Mouse (Mus musculus) embryo, embryonic 10 days (tissue): ENCODE measurements around the gene Gm39566.

Source experiments
- DNase-seq: peaks from one replicate; pipeline ENCODE4 v3.0.0-alpha.2; 2015; ENCODE audit warnings: low spot score

The Gm39566 gene

DNA sequence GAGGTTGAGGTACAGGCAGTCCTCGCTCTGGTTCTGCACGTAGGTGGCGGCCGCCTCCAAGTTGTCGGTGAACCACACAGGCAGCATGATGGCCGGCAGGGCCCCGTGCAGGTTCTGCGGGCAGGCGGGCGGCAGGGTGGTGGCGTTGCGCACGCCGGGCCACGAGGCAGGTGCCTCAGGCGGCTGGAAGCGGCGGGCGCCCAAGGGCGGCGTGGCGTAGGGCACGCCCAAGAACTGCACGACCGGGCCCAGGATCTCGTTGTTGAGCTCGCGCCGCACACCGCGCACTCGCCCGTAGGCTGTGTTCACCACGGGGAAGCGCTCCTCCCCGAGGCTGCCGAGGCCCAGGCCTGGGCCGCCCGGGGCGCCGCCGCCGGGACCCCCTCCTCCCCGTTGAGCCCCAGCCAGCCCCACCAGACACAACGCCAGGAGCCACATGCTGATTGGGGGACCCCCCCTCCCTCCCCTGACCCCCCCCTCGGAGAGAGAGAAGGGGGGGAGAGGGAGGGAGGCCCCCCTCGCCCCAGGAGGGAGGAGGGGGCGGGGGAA is 19.0 kb upstream of the Gm39566 start:
- DNase-seq: peak; percentile 46

DNA sequence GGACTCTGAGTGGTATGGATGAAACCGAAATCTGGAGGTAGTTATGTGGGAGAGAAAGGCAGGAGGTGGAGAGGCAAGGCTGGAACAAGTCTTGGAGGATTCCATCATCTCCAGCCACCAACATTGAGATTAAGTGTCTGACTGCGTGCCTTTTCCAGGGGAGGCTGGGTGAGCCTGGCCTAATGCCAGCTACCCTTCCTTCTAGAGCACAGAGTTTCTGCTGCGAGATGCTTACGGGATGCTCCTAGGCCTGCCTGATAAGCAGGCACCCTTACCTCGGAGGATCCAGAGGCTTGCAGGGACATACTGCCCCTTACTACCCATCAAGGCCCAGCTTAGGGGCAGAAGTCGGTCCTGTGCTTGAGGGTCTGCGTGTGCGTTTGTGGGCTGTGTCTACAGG is 18.5 kb upstream of the Gm39566 start:
- DNase-seq: no peak

DNA sequence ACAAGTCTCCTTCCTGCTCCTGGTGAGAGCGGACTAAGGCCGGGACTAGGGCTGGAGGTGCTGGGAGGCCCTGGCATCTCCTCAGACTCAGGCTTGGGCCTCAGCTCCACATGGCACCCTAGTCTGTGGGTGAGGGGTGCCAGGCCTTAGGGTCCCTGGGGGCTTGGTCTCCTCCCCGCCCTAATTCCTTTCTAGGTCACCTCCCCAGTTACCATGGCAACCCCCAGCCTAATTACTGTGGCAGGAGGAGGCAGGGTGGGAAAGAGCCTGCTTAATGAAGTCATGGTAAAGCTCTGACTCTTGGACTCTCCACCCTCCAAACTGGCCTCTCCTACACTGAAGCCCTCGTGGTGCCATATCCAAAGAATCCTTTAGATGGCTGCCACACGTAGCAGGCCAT is 13.7 kb upstream of the Gm39566 start:
- no peak for DNase-seq

DNA sequence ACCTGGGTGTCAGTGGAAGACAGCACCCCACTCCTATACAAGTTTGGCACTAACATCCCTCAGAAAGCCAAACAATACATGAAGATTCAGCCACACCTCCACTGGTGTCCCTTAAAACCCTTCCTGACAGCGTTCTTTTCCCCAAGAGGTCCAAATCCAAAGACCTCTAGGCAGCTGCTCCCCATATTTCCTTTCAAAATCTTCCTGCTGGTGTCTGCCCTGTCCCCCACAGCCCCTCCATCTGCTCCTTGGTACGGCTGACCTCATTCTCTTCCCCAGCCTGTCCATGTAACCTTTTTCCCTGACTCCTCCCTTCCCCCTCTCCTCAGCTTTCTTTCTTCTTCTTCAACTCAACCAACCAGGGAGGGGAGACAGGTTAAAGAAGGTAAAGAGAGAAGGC is 8.4 kb upstream of the Gm39566 start:
- no peak for DNase-seq

DNA sequence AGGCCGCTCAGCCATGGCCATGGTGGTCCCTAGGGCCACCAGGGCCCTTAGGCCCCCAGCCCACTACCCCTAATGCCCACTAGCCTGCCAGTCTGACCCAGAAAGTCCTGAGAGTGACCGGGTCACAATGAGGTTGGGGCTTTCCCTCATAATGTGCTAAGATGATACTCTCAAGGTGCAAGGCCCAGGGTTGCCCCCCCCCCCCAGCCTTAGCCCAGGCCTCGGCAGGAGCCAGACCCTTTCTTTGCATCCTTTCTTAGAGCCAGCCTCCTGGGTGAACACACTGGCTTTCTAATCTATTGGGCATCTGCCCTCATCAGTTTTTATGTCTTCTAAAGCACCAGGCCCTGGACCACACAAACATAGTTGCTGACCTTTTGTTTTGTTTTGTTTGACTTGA is 7.0 kb upstream of the Gm39566 start, which contains the start of gene Spem1:
Gene Spem1 (minus strand): TSS at position 101 of the 400 bp plus-strand sequence.
- DNase-seq: no peak

DNA sequence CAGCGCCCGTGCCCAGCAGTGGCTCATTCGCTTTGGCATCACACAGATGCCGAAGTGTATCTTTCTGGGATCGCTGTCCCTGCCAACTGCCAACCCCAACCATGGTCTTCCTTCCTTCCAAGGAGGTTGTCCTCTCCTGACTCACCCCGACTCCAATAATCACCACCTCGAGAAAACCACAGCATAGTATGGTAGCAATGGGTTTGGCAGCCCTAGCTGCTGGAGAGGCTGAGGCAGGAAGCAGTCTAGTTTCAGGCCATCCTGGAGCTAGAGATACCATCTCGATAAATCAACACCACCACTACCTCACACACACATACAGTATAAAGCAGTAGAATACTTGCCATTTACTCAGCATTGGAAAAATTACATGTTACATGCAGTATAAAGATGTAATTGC is 3.8 kb upstream of the Gm39566 start:
- no peak for DNase-seq

DNA sequence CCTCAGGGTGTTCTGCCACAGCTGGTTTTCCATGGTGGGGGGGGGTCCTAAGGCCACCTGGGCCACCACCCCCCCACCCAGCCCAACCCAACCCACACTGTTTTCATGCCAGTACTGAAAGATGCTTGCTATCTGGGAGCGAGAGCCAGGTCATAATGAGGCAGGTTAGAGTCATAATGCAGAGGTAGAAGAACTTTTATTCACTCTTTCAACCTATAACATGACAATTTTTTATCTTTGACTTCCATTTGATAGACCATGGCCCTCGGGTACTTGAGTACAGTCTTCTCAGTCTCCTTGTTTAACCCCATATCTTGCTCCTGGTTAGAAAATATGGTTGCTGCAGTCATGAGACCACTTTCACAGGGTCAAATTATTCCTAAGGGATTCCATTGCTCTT is 3.3 kb upstream of the Gm39566 start, which contains the start of gene Spem2:
Gene Spem2 (minus strand): TSS at position 101 of the 400 bp plus-strand sequence.
- DNase-seq: no peak

DNA sequence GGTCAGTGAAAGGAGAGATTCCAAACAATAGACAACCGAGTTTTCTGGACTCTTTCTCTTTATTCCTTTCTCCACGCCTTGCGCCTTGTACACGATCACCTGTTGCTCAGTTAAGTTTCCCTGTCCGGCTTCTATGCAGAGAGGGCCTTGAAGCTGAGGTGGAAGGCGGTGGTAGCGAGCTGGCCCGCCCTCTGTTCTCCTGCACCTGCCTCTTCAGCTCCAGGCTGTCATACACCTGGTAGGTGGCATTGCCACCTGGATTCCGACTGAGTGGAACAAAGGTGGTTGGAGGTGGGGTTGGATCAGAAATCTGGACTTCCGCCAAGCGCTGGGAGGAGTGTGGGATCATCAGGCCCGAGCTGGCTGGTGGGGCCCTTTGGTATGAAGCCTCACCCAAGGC is 1.4 kb upstream of the Gm39566 start:
- DNase-seq: no peak

DNA sequence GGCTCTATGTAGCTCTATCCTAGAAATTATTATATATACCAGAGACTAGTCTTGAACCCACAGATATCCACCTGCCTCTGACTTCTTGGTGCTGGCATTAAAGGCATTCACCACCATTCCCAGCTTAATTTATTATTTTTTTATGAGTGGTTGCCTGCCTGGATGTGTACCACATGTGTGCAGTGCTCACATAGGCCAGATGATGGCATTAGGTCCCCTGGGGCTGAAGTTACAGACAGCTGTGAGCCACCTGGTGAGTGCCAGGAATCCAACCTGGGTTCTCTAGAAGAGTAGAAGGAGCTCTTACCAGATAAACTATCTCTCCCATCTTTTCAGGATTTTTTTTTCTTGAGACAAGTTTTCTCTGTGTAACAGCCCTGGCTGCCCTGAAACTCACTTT is 4.8 kb downstream of the Gm39566 start:
- DNase-seq: no peak

DNA sequence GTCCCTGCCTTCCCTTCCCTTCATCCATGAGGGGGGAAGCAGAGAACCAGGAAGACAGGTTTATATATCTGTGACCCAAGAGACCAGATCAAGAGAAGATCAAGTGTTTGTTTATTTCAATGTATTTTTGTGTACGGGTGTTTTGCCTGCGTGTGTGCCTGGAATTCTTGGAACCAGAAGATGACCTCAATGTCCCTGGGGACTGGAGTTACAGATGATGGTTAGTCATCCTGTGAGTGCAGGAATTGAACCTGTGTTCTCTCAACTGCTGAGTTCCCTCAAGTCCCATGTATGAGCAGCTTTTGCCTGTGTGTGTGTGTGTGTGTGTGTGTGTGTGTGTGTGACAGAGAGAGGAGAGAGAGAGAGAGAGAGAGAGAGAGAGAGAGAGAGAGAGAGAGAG is 7.5 kb downstream of the Gm39566 start:
- no peak for DNase-seq

DNA sequence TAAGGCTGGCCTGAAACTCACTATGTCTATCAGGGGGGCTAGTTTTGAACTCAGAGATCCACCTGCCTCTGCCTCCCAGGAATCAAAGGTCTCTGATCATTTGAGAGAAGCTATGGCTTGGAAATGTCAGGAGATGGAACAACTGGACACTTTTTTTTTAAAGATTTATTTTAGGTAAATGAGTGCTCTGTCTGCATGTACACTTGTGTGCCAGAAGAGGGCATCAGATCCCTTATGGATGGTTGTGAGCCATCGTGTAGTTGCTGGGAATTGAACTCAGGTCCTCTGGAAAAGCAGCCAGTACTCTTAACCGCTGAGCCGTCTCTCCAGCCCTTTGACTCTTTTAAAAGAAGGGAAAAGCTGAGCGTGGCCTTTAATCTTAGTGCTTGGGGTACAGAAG is 8.7 kb downstream of the Gm39566 start:
- no peak for DNase-seq

DNA sequence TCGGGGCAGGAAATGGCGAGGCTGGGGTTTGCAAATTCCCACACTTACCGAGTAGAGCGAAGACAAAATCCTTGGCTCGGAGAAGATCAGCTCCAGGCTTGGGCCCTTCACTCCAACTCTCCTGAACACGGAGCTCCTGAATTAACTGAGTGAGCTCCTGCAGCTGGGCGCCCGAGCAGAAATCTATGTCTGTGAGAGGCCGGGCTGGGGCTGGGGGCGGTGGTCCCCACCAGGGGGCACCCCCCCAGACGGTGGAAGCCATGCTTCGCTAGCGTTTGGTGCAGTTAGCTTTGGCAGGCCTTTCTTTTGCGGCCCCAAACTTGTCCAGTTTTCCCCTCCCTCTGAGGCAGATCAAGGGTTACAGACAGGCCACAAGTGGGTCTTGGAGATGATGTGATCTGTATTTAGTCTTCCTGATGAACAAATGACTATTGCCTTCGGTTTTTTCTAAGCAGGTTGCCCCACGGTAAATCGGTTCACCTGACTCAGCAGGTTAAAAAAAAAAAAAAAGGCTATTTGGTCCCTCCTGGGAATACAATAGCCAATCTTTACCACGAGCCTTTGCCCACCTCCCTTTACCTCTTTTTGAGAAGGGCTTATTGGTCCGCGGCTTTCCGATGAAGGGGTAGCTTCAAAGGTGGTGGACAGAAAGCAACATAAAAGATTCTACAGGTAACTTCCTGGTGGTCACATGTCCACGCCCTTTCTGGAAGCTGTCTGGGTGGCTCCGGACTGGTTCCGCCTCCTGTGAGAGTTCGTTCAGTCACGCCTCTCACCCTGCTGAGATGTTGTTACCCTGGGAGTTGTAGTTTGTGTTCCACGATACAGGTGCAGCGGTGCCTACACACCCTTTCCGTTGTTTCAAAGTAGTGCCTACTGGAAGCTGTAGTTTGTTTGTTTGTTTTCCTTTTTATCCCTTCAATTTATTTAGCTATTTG is 9.9 kb downstream of the Gm39566 start, which contains the start of gene Tmem102:
Gene Tmem102 (minus strand): TSS at position 653 of the 938 bp plus-strand sequence.
- peak; percentile 42 for DNase-seq

DNA sequence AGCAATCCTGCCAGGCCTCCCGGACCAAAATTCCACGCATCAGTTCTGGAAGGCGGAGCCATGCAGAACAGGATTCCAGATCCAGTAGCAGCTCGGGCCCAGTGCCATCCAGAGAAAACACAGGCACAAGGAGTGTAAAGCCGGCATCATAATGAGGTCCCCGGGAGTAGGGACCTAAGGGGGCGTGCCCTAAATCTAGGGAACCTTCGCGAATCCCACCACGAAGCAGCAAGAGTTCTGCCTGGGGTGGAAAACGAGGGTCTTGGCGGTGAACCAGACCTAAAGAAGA is 10.5 kb downstream of the Gm39566 start:
- no peak for DNase-seq

DNA sequence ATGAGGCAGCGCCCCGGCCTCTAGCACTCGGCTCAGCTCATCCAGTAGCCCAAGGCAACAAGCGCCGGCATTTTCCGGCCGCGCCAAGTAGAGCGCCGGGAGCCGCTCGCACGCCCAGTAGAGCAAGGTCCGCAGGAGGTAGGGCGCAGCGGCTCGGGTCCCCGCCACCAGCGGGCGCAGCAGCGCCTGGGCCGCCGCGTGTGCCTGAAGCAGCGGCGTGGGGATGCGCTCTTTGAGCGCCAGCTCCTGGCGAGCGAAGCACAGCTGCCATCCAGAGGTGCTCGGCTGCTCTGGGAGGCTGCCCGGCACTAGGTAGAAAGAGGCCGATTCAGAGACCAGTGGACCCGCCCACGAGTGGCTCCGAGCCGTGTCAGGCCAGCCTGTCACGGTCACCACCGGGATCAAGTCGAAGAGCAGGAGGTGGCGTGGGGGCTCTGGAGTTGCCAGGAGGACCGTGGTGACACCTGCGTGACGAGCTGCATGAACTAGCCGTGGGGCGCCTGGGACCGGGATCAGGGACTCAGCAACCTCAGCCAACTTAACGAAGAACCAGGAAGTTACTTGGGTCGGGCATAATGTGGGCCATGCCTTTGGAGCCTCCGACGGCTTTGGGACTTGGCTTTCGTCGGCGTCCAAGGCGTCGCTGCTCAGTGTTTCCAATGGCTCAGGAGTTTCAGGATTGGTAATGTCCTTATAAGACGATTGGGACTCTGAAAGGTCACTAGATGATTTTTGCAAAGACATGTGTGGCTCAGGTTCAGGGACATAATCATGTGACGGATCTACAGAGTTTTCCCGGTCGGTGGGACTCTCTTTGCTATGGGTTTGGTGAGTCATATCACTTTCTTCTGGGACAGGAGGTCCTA is 11.1 kb downstream of the Gm39566 start:
- DNase-seq: peak; percentile 77

DNA sequence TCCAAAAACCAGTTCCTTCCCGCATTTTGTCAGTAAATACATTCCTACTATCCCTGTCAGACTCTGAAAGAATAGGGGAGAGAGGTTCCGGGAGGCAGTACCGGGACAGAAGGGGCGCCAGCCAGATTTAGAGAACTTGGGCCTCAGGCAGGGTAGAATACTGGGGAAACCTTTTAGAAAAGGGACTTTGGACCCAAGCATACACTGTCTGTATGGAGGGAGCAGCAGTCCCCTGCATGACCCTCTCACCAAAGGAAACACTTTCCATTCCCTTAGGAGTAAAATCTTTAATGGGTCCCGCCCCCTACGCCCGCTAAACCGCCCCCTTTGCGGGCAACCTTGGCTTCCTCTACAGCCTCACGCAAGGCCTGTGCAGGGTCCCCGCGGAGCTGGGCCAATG is 11.8 kb downstream of the Gm39566 start:
- DNase-seq: no peak

DNA sequence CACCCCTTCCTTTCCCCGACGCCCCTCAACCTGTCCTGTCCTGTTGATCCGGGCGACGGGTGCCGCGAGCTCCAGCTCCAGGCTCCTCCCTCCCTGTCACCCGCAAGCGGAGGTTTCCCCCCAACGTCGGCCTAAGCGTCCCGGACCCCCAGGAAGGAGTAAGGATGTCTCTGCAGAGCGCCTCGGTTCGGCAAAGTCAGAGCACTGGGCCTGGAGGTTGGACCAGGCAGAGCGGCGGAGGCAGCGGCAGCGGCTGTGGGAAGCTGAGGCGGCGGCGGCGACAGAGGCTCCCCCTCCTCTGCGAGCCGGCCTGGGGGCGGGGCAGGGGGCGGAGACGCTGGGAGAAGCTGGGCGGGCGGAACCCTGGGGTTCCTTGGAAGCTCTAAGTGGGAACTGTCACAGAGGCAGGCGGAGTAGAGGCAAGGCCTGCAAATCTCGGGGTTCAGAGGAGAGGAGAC is 12.4 kb downstream of the Gm39566 start:
- DNase-seq: peak; percentile 77

DNA sequence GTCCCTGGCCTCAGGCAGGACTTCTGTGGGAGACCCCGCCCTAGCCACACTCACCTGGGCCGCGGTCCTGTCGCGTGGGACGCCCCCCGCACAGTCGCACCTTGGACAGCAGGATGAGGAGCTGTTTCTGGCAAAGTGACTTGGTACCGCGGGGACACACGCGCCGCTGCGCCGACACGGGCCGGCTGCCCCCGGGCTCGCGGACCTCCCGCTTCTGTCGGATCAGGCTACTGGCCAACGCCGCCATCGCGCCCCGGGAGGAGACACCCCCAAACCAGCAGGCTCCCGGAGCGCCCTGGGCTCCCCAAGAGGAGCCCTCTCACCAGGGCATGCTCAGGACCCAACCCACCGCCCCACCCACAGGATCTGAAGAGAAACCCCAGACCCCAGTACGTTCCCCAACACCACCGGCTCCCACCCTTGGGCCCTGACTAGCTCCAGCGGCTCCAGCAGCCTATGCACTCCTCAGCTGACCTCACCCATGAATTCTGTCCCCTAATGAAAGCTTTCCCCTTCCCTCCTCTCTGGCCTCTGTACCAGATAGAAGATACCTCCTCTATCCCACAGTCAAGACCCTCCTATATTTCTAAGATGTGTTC is 13.6 kb downstream of the Gm39566 start, which contains the start of gene Fgf11:
Gene Fgf11 (minus strand): TSS at position 479 of the 599 bp plus-strand sequence.
- DNase-seq: no peak

DNA sequence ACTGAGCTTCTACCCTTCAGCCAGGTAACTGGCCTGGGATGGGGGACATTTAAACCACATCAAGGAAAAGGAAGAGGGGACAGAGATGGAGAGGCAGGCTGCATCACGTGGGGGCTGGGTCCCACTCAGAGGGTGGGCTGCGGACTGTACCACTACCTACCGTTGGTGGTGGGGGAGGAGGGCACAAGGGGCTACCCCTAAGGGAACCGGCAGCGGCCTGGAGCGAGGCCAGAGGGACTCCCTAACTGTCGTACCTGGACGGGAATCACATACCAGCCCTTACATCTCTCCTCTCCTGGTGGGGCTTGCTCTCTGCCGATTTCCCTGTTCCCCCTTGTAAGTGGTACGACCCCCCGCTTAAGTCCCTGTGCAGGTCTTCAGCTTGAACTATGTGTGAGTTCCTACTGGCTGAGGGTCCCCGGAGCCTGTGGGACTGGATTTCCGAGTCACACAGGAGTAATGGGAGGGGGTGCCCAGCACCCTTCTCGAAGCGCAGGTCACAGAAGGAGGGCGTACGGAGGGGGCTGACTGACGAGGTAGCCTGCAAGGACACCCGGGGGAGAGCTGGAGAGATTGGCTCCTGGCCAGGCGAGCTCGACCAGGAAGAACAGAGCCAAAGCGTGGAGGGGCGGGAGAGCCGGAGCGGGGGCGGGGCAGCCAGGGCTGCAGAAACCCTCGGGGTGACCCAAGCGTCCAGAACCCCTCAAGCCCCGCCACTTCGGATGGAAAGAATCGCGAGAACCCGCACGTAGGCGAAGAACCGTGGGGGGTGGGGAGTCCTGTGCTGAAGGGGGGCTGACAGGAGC is 14.5 kb downstream of the Gm39566 start:
- peak; percentile 87 for DNase-seq

DNA sequence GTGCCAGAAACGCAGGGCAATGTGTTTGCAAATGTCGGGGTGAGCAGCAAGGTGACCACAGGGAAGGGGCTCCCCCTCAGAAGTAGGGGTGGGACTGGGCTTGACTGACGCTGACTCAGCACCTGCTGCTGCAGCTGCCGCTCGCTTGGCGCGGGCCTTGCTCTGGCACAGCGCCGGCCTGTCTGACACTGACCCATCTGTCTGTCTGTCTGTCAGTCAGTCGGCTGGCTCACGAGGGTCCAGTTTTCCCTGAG is 15.0 kb downstream of the Gm39566 start:
- no peak for DNase-seq

DNA sequence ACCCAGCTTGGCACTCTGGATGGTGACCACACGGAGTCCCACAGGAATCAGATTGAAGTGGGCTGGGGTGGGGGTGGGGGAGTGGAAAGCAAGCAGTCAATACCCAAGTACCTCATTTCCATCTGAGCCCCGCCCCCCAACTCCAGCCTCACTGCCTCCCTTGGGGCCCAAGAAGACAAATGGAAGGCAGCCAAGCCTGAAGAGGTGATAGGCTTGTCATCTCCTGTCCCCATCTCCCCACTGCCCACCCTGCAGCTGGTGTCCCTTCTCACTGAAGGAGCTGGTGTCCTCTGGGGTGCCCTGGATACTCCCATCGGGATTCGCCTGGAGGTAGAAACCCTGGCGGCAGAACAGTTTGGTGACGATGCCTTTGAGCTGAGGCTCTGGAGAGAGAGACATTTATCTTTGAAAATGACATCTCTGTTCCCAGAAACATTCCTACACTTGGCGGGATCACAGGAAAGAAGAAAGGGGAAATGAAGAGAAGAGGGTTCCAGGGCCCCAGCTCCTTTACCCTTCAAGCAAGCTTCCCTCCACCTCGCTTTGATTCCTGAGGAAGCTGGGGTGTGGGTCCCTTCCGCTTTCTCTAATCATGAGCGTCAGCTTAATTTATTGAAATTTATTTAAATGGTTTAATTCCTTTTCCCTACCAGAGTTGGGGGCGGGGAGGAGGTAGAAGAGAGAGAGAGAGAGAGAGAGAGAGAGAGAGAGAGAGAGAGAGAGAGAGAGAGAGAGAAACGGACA is 15.5 kb downstream of the Gm39566 start:
- peak; percentile 5 for DNase-seq

DNA sequence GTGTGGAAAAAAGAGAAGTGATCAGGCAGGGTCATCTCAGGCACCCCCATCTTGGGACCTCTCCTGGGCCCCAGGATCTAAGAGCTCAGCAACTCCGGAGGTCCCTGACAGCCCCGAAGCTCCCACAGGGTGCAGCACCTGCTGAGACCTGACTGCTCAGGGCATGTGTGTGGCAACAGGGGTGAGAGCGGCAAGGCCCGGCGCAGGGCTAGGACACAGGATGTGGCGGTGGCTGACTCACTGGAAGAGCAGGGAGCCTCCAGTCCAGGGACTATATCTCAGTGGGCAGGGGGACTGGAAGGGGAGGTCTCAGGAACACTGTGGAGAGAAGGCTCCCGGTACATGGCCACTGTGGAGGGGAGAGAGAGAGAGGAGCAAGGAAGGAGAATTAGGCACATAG is 17.2 kb downstream of the Gm39566 start:
- DNase-seq: no peak
